Mouse (Mus musculus) thymus, postnatal 25 days (tissue): ENCODE measurements around the gene Muc15.

ENCODE experiments used
- DNase-seq: peaks from one replicate; pipeline ENCODE4 v3.0.0; 2022

The Muc15 gene

GRCm38 (mm10) chr2:110721290-110721753 lies at the start of gene Muc15:
Gene Muc15, plus strand, starts transcription at chr2:110721340.
- DNase-seq: no peak

GRCm38 (mm10) chr2:110709436-110709835 lies 11.7 kb upstream of the Muc15 start:
- no peak for DNase-seq

- DNase-seq: no peak
These were observed 11.0 kb upstream of the Muc15 start for GRCm38 (mm10) chr2:110710055-110710720.

GRCm38 (mm10) chr2:110719051-110719450 lies 2.1 kb upstream of the Muc15 start:
- DNase-seq: no peak

DNA sequence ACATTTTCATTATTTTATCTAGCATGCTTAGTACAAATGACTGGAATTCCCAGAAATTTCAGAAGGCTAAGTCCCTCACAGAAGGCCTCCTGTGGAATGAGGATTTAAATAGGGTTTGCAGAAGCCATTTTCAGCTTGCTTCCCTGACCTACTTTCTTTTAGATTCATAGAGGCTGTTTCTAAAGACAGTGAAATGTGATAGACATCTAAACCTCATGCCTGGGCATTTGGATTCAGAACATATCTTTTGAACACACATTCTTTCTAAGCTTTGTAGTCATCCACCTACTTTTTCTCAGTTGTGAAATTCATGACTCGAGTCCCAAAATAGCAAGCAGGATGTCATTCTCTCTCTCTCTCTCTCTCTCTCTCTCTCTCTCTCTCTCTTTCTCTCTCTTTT lies 1.1 kb downstream of the Muc15 start:
- DNase-seq: no peak

DNA sequence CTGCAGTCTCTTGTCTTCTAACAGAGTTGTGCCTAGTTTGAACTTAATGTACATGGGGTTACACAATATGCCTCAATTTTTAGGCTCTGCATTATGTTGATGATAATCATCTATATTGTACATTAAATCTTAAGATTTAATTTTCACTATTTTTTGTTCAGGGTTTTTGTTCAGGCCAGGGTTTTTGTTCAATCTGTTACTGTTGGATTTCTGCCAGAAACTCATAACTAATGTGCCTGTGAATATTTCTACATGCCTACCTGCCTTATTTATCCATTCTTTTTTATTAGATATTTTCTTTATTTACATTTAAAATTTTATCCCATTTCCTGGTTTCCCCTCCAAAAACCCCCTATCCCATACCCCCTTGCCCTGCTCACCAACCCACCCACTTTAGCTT lies 5.0 kb downstream of the Muc15 start:
- DNase-seq: no peak

- no peak for DNase-seq
These were observed 16.1 kb downstream of the Muc15 start for GRCm38 (mm10) chr2:110737236-110737635.

DNA sequence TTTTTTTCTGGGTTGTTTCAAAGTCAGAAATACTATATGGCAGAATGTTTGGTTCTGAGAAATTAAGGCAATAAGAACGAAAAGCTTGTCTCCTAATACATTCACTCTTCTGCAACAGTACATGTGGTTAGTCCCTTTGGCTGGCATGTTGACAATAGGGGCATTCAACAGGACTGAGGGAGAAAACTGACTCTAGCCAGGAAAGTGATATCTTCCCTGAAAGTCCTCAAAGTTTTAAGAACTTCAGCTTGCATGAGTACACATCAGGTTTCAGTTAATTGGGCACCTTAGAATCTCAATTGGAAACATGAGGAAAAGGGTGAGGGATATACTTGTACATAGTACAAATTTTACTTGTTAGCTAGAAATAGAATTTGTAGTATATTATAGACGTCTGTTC lies 16.8 kb downstream of the Muc15 start:
- no peak for DNase-seq

DNA sequence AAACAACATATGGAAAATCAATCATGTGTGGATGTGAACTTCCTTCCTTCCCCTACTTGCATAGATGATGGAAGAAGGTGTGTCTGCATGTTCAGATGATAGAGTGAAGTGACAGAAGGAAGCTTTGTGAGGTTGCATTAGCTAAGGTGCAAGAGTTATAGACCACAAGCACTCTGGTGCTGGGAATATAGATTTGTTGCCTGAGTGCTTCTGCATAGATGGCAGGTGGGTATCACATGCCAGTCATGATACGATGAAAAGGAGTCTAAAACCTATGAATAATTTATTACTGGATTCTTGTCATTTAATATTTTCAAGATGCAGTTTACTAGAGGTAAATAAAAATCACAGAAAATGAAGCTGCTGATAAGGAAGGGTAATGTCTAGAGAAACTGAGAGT lies 18.6 kb downstream of the Muc15 start:
- no peak for DNase-seq

- DNase-seq: no peak
These were observed 19.4 kb downstream of the Muc15 start for GRCm38 (mm10) chr2:110740493-110740892.

- no peak for DNase-seq
These were observed 36.4 kb downstream of the Muc15 start for GRCm38 (mm10) chr2:110757556-110757955.

- DNase-seq: no peak
These were observed 38.3 kb downstream of the Muc15 start for GRCm38 (mm10) chr2:110759434-110759833.

GRCm38 (mm10) chr2:110787396-110787795 lies 66.3 kb downstream of the Muc15 start:
- no peak for DNase-seq
